Mouse (Mus musculus) heart, adult 2 months (tissue): ENCODE data around the gene Mark2. TPM values are rescaled to one million over a fixed set of nuclear protein-coding genes. Genes with fewer than 3 reads are reported as not detected.
A peak's percentile ranks its signal among the peaks of the same experiment; 100 is the strongest.

Experiments used
- DNase-seq, 2 experiments: peaks; one replicate each; pipeline ENCODE4 v3.0.0; 2021
- H3K27ac ChIP-seq: fragments of 200-600 bp; 2 replicates; pipeline ENCODE4 v1.8.1; 2022
- H3K27me3 ChIP-seq: fragments of 200-500 bp; 2 replicates; pipeline ENCODE4 v1.6.1; 2012; ENCODE audit warnings: mild to moderate bottlenecking, low read length, inconsistent platforms, mixed read lengths; ENCODE audit not compliant: control insufficient read depth, insufficient read depth
- H3K36me3 ChIP-seq: fragments of 200-500 bp; 2 replicates; pipeline ENCODE4 v1.6.1; 2012; ENCODE audit warnings: low read length, inconsistent platforms; ENCODE audit not compliant: control insufficient read depth, insufficient read depth
- H3K4me1 ChIP-seq: fragments of 200-500 bp; 2 replicates; pipeline ENCODE4 v1.6.1; 2011; ENCODE audit warnings: low read length; ENCODE audit not compliant: control insufficient read depth, insufficient read depth
- H3K4me3 ChIP-seq: fragments of 200-600 bp; 2 replicates; pipeline ENCODE4 v1.8.1; 2022
- H3K79me2 ChIP-seq: fragments of 200-500 bp; replicated peaks from 2 replicates; pipeline ENCODE4 v1.6.1; 2012; ENCODE audit warnings: mild to moderate bottlenecking, inconsistent platforms, low read length, moderate library complexity, mixed read lengths; ENCODE audit not compliant: control insufficient read depth, insufficient read depth
- H3K9ac ChIP-seq: fragments of 200-500 bp; 2 replicates; pipeline ENCODE4 v1.6.1; 2012; ENCODE audit warnings: low read depth, mild to moderate bottlenecking, control low read depth, inconsistent platforms, low read length, mixed read lengths
- CTCF ChIP-seq: fragments of 200-600 bp; IDR thresholded peaks from 2 replicates; pipeline ENCODE4 v1.8.1; 2022; ENCODE audit warnings: antibody characterized with exemption, mild to moderate bottlenecking, moderate library complexity
- EP300 ChIP-seq: fragments of 200-500 bp; IDR thresholded peaks from 2 replicates; pipeline ENCODE4 v1.6.1; 2011; ENCODE audit warnings: low read depth, low read length, control low read depth; ENCODE audit not compliant: insufficient read depth
- POLR2A ChIP-seq: fragments of 200-500 bp; IDR thresholded peaks from 2 replicates; pipeline ENCODE4 v1.6.1; 2011; ENCODE audit warnings: mild to moderate bottlenecking, low read depth, low read length, control low read depth; ENCODE audit not compliant: insufficient read depth
- WGBS: fragments of 180-500 bp; shearing (Covaris S2); methylation state at CpG from one replicate; pipeline ENCODE4 v1.1.7; 2018; 5-methylcytosine and 5-hydroxymethylcytosine counted together
- intact Hi-C: fragments of 180-260 bp; cut with DNase I; formaldehyde crosslinking; loops from one replicate; pipeline ENCODE4 v1.15.1; 2025
- polyA plus RNA-seq: library from polyadenylated mRNA; depleted of rRNA; stranded (reverse); fragments of >200 nt; gene quantifications from 2 replicates; pipeline ENCODE4 v1.2.3, GENCODE M21; 2012
- total RNA-seq, 2 experiments: library from RNA; stranded (reverse); gene quantifications; 2 replicates each; pipeline ENCODE4 v1.2.3; 2021

Gene Mark2
- total and polyA plus RNA-seq, 3 experiments = 46.2 to 53.8 (median 53.1) TPM

- no peaks in the 10 kb centered on the region for H3K27me3 ChIP-seq
- peak; percentile 89 to 91 for DNase-seq
- TF ChIP-seq EP300 (no peak), POLR2A (no peak; the same call in 1 of the 2 replicates), CTCF (no peak)
- peak overlapping the region; percentile 75 for H3K4me3 ChIP-seq
- H3K9ac ChIP-seq = peak overlapping the region; percentile 86
- H3K27ac ChIP-seq = peak overlapping the region; percentile 83
- H3K79me2 ChIP-seq = no peaks in the 10 kb centered on the region
- no peaks in the 10 kb centered on the region for H3K36me3 ChIP-seq
- peaks cover 10% of the 10 kb centered on the region for H3K4me1 ChIP-seq
- intact Hi-C loops = no loop called here
- under 1% methylated on average over 92 of the region's 97 CpGs for WGBS
Measured at GRCm38 (mm10) chr19:7267781-7268721, 73.6 kb downstream of the Mark2 start.

- WGBS = 4% methylated on average over 26 of the region's 28 CpGs
- TF ChIP-seq EP300 (peak; percentile 37; the same call in 1 of the 2 replicates), POLR2A (peak; percentile 25; the same call in 1 of the 2 replicates), CTCF (no peak)
- peak; percentile 80 to 91 for DNase-seq
- intact Hi-C loops = no loop called here
- peak within 1 kb of the TSS; percentile 48 for H3K4me3 ChIP-seq
- H3K27me3 ChIP-seq = no peaks in the 10 kb centered on the region
- no peaks in the 10 kb centered on the region for H3K36me3 ChIP-seq
- no peaks in the 10 kb centered on the region for H3K79me2 ChIP-seq
- H3K9ac ChIP-seq = peak within 1 kb of the TSS; percentile 86
- peaks cover 10% of the 10 kb centered on the region for H3K4me1 ChIP-seq
- peak within 1 kb of the TSS; percentile 83 for H3K27ac ChIP-seq
Measured at GRCm38 (mm10) chr19:7267091-7267741, 74.4 kb downstream of the Mark2 start, which contains the start of gene Rcor2. Rcor2 (plus strand) TSS chr19:7267325.

- Histone ChIP-seq H3K36me3 (no peaks in the 10 kb centered on the region), H3K79me2 (no peaks in the 10 kb centered on the region), H3K4me3 (no peak overlapping the region), H3K27ac (peak overlapping the region; percentile 83), H3K27me3 (no peaks in the 10 kb centered on the region), H3K4me1 (peaks cover 10% of the 10 kb centered on the region), H3K9ac (no peak overlapping the region)
- intact Hi-C loops = no loop called here
- no peak for TF ChIP-seq EP300
- TF ChIP-seq CTCF = no peak
- no peak for TF ChIP-seq POLR2A
- 69% methylated on average over 4 of the region's 4 CpGs for WGBS
- DNase-seq = peak in 1 of 2 experiments; percentile 46
Measured at GRCm38 (mm10) chr19:7266421-7266831, 75.2 kb downstream of the Mark2 start.

- no peaks in the 10 kb centered on the region for H3K36me3 ChIP-seq
- DNase-seq = peak; percentile 27 to 35
- 35% methylated on average over 14 of the region's 14 CpGs for WGBS
- no peaks in the 10 kb centered on the region for H3K27me3 ChIP-seq
- peak overlapping the region; percentile 83 for H3K27ac ChIP-seq
- H3K4me1 ChIP-seq = peaks cover 10% of the 10 kb centered on the region
- no peaks in the 10 kb centered on the region for H3K79me2 ChIP-seq
- no peak overlapping the region for H3K9ac ChIP-seq
- no peak overlapping the region for H3K4me3 ChIP-seq
- intact Hi-C loops = loop anchor here (2.0 kb wide), 2 partner anchors 25 to 171 kb away; partner anchors contain the start of gene Naa40
- TF ChIP-seq CTCF = no peak
- TF ChIP-seq POLR2A = no peak
- TF ChIP-seq EP300 = no peak
Measured at GRCm38 (mm10) chr19:7265478-7266191, 76.0 kb downstream of the Mark2 start.

GRCm38 (mm10) chr19:7264766-7265331 lies 76.8 kb downstream of the Mark2 start:
- no peaks in the 10 kb centered on the region for H3K79me2 ChIP-seq
- peaks cover 8% of the 10 kb centered on the region for H3K4me1 ChIP-seq
- no peaks in the 10 kb centered on the region for H3K36me3 ChIP-seq
- H3K27me3 ChIP-seq = no peaks in the 10 kb centered on the region
- DNase-seq = peak; percentile 63 to 79
- H3K4me3 ChIP-seq = no peak overlapping the region
- 21% methylated on average over 6 of the region's 6 CpGs for WGBS
- H3K27ac ChIP-seq = peak overlapping the region; percentile 83
- intact Hi-C loops = loop anchor here (1.0 to 2.0 kb wide), 4 partner anchors 24 to 172 kb away; partner anchors contain the start of gene Naa40
- no peak overlapping the region for H3K9ac ChIP-seq
- TF ChIP-seq EP300 (no peak), POLR2A (peak; percentile 53)
